Mouse (Mus musculus) erythroid progenitor cell, adult 5-6 weeks (primary cell): ENCODE measurements at regions not wholly inside any gene's neighbourhood (a gene's known extent, or its start where the extent isn't known, plus 50 kb on each side); places are given as distances from the start of the nearest gene placed in this dataset.

ENCODE experiments used
- ATAC-seq: replicated peaks from 2 replicates; pipeline ENCODE4 v1.8.0; 2016; ENCODE audit warnings: moderate number of reproducible peaks, mild to moderate bottlenecking, moderate TSS enrichment, inconsistent platforms; ENCODE audit not compliant: poor library complexity, low FRiP score, severe bottlenecking

DNA sequence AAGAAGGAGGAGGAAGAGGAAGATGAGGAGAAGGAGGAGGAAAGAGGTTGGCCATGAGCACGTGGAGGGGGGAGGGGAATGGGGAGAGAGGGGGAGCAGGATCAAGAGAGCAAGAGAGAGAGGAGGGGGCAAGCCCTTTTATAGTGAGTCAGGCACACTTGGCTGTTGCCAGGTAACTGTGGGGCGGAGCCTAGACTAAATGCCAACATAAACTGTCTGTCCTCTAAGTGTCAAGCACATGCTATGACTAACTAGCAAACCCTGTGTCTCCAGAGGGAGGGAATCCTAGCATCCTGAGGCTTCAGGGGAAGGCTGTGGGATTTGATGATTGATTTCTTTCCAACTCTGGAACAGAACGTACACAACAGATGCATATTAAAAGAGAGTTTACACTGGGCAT is 223.2 kb downstream of the Gadd45g start:
- ATAC-seq: no peak

DNA sequence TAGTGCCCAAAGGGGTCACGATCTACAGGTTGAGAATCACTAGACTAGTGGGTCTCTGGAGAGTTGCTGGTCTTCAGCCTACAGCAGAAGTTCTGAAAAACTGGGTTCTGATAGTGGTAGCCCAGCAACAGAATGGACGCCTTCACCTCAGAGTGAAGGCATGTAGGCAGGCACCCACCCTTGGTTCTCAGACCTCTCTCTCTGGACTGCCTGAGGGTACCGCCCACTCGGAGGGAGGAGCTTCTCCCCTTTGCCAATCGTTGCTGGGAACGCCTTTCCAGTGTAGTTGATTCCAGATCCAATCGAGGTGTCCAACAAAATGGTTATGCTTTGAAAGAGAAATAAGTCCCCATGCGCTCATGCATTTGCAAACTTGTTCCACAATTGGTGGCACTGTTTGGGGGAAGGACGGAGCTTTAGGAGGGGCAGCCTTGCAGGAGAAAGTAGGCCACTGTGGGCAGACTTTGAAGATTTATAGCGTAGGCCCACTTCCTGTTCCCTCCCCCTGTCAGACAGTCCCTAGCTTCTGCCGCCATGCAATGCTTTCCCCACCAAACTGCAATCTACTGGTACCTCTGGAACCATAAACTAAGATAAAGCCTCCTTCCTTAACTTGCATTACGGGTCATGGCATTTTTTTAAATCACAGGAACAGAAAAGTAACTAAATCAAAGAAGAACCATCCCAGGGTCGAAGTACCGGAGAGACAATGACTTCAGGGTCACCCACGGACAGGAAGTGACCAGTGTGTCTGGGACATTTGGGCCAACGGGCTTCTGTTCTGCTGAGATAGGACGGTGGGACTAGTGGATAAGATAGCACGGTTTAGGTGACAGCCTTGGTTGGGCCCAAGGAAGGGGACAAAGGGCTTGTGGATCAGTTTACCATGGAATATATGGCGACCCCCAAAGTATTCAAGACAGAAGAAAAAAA is 224.5 kb downstream of the Gadd45g start:
- 0 out of 2 replicates have a peak, but pooled peaks have one; percentile 44 for ATAC-seq

DNA sequence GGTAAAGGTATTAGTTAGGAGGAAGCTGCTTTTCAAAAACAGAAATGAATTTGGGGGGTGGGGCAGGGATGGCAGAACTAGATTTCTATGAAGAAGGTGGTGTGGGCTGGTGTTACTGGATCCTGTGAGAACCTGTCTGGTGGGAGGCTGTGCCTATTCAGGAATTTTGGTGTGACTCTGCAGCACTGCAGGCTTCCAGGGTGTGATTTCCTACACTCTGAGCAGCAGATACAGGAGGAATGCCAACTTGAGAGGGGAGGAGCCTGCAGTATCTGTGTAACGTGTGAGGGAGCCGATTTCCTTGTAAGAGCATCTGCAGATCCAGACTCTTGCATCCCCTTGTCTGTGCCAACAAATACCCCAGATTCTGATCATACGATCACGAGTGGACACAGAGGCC is 231.1 kb downstream of the Gadd45g start:
- no peak for ATAC-seq

- ATAC-seq: no peak
These were observed 232.1 kb downstream of the Gadd45g start for GRCm38 (mm10) chr13:52078561-52078960.

DNA sequence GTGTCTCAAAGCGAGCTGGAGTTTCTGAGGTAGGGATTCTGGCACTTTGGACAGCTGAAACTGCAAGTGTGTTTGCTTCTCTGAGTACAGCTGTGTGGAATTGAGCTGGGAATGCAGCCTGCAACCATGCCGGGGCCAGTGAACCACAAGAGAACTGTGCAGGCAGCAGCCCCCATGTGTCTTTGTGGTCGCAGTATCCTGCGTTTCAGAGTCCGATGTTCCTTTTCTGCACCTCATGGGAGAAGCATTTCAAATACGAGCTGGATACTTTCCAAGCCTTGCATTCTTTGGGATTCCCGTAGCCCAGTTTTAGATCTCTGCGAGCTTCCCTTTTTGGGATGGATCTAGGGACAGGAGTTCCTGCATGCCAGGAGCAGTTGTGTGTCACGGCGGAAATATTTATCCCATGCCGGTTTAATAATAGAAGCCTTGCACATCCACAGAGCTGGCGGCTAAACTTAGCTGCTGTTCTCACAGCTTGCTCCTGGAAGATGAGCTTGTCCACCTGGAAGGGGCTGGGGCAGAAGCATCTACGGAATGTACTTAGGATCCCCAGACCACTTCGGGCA is 233.3 kb downstream of the Gadd45g start:
- no peak for ATAC-seq

- ATAC-seq: no peak
These were observed 237.3 kb downstream of the Gadd45g start for GRCm38 (mm10) chr13:52083601-52084455.

GRCm38 (mm10) chr13:52085110-52085509 is 238.6 kb downstream of the Gadd45g start:
- ATAC-seq: no peak

GRCm38 (mm10) chr13:52088319-52088718 is 241.8 kb downstream of the Gadd45g start:
- ATAC-seq: no peak

DNA sequence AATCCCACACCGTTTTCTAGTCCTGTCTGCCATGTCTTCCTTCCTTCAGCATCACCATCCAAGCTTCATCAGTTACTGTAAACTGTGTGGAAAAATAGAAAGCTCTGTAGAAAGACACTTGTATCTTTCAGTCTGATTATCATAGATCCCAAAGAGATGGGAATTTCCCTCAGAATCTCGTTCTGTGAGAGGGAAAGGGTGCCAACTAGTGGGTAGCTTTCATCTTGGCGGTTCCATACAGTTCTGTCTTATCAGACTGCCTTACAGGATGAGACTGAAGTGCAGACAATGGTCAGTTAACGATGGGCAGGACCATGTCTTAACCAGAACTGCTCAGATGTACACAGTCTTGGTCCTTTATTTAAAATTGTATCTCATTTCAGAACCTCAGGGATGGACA is 243.9 kb downstream of the Gadd45g start:
- no peak for ATAC-seq

DNA sequence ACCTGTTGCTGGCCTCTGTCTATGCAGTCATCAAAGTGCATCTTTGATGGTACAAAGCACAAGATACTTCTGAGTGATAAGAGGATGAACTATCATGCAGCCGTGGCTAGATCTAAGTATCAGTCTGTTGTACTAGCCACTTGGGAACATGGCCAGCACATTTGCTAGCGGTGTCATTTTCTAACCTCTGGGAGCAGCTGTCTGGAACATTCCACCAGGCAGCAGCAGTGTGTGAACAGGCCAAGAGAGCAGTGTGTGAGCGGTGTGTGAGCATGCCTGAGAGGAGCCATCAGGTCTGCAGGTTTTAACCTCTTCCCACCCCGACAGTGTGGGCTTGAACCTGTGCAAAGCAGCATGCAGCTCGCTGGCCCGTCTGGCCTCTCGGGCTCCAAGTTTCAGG is 248.3 kb downstream of the Gadd45g start:
- ATAC-seq: no peak

DNA sequence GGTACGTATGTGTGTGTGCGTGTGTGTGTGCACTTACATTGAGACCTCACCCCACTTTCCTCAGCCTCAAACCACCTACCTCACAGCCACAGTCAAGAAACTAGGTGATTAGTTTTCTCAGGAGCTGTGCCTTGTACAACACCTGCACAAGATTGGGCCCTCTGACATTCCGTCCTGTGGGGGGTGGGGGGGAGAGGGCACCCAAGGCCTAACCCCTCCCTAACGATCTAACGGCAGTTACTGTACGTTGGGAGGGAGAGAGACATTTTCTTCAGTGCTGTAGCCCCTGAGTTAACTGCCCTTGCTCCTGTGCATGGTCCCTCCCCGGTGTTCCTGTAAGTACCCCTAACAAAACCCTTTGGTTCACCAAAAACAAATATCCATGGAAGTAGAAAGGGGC is 250.0 kb downstream of the Gadd45g start:
- no peak for ATAC-seq

DNA sequence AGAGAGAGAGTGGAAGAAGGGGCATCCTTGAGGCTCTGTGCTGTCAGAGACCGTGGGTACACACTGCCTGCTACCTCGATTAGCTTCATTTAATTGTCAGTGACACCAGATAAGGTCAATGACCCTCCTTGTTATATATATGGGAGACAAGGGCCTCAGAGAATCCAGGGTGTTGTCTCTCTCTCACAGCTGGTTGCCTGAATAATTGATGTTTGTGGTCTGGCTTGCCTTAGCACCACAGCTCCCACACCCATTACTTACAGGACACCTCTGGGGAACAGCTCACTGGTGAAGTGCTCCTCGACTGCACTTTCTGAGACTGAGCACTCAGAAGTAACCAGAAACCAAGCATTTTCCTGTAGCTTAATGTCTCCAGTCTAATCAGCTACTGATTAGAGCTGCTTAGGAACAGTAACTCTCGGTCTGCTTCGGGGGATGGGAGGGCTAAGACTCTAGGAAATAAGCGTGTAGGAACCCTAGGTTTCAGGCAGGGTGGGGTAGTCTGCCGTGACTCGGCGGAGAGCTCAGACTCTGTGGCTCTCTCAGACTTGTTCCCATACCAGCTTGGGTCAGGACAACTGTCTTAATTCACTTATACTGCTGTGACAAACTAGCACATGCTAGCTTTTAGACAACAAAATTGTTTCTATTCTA is 259.6 kb downstream of the Gadd45g start:
- no peak for ATAC-seq

DNA sequence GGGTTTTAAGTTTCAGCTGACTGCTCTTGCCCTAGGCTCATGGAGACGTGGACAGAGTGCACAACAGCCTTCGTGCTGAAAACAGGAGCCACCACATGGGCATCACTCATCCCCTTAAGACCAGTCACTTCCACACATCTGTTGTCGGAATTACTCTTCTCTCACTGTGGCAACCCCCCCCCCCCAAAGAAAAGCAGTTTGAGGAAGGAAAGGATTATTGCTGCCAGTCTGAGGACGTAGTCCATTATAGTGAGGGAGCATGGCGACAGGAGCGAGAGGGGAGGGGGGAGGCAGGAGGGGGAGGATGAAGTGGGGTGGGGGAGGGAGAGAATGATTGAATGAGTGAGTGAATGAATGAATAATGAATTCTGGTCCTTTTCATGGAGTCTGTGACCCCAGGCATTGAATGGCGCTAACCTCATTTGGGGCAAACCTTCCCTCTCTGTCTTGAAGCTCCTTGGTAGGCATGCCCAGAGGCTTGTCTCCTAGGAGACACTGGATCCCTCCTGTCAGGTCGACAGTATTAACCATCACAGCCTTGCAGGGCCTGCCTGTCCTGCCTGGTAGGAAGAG is 262.0 kb downstream of the Gadd45g start:
- no peak for ATAC-seq

GRCm38 (mm10) chr13:52109039-52109759 is 262.7 kb downstream of the Gadd45g start:
- no peak for ATAC-seq

DNA sequence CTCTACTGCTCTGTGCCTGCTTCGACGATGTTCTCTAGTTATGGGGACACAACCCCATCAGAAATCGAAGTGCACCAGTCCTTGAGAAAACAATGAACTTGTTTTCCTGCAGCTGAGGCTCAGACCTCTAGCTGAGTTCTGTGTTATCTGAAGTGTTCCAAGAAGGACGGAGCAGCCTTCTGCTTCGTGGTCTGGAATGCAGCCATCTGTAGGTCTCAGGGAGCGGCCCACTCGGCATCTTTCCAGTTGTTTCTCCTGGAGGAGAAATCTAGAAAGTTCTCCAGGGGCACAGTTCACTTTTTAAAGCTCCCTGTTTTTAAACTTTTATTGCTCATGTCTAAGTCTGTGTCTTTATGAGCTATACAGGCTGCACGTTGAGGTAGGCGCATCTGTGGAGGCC is 264.3 kb downstream of the Gadd45g start:
- no peak for ATAC-seq

- no peak for ATAC-seq
These were observed 267.1 kb downstream of the Gadd45g start for GRCm38 (mm10) chr13:52113549-52113948.

- no peak for ATAC-seq
These were observed 268.0 kb downstream of the Gadd45g start for GRCm38 (mm10) chr13:52114431-52114830.

DNA sequence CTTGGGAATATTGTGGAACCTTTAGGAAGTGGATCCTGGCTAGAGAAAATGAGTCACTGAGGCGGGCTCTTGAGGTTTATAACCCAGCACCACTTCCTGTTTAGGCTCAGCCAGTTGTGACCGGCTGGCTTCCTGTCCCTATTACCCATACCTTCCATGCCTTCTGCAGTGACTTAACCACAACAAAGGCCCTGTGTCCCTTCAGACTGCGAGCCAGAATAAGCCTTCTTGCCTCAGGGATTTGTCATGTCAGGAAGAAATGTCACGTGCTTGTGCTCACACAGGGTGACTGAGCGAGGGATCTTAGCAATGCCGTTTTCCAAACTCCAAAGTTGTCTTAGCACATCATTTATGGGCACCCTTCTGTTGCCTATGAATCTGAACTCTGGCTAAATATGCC is 268.5 kb downstream of the Gadd45g start:
- no peak for ATAC-seq

DNA sequence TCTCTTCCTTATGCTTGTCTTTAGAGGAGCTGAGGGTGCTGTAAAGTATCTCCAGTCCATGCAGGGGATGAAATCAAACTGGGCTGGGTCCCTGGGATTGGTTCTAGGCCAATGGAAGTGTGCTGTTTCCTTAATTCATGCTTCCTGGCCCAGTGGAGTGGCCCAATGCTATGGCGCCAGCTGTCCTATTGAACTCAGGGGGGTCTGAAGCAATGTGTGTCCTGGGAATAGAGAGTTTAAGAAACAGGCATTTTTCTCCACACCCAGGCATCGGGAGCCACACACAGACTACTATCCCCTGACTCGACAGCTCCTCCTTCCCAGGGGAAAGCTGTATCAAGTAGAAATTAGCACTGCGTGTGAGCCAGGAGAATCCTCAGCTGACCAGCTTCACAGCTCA is 269.8 kb downstream of the Gadd45g start:
- ATAC-seq: no peak
